In genomic region chr9:6401764-6402163, GRCm38 (mm10) we compare ENCODE assay signal across 17 mouse cellular contexts.
DNase-seq lines count a peak whose midpoint lies in the region; ATAC-seq lines count a peak whose summit lies in the region.
"Had no signal": no experiment of that assay in that cellular context is flagged by ENCODE, and none has a peak within 500 bp of the region (broad histone marks: within the 10 kb centered on the region; RNA-seq: fewer than 3 reads in every experiment).

No protein-coding gene starts in this region.

- WGBS in heart, embryonic 12.5 days: 59% methylated on average over 1 of the region's 1 CpGs
- 11% methylated on average over 1 of the region's 1 CpGs for WGBS in kidney, embryonic 15.5 days
- WGBS in intestine, embryonic 16.5 days: 29% methylated on average over 1 of the region's 1 CpGs

- ATAC-seq in heart, embryonic 12.5 days (ENCODE audit: insufficient number of reproducible peaks, low FRiP score): no peak
- ATAC-seq in kidney, embryonic 15.5 days (replicated peaks; ENCODE audit: low FRiP score): peak; percentile 77
- peak; percentile 63 for ATAC-seq in intestine, embryonic 16.5 days
- ATAC-seq: forebrain, embryonic 14.5 days; midbrain, embryonic 16.5 days had no signal

- no peak overlapping the region for H3K4me2 ChIP-seq in heart, embryonic 12.5 days
- no peak overlapping the region for H3K4me2 ChIP-seq in kidney, embryonic 15.5 days
- no peak overlapping the region for H3K4me2 ChIP-seq in intestine, embryonic 16.5 days (ENCODE audit: low read depth, low read length)
- H3K4me2 ChIP-seq: heart, embryonic 13.5 days; hindbrain, embryonic 15.5 days; liver, embryonic 11.5 days had no signal

- H3K4me1 ChIP-seq in heart, embryonic 12.5 days (replicated peaks): 0 out of 2 replicates have a peak, but pooled peaks cover 2% of the 10 kb centered on the region
- H3K4me1 ChIP-seq in kidney, embryonic 15.5 days: no peaks in the 10 kb centered on the region
- H3K4me1 ChIP-seq in intestine, embryonic 16.5 days (ENCODE audit: control insufficient read depth, insufficient read depth, low read length): no peaks in the 10 kb centered on the region
- H3K4me1 ChIP-seq: hindbrain, embryonic 15.5 days had no signal

- H3K36me3 ChIP-seq in heart, embryonic 12.5 days: no peaks in the 10 kb centered on the region
- H3K36me3 ChIP-seq in kidney, embryonic 15.5 days: no peaks in the 10 kb centered on the region
- no peaks in the 10 kb centered on the region for H3K36me3 ChIP-seq in intestine, embryonic 16.5 days (ENCODE audit: control insufficient read depth, insufficient read depth, low read length)
- H3K36me3 ChIP-seq: heart, embryonic 13.5 days; hindbrain, embryonic 15.5 days had no signal

- H3K9ac ChIP-seq in heart, embryonic 12.5 days: no peak overlapping the region
- no peak overlapping the region for H3K9ac ChIP-seq in kidney, embryonic 15.5 days
- no peak overlapping the region for H3K9ac ChIP-seq in intestine, embryonic 16.5 days (ENCODE audit: low read depth, low read length)
- H3K9ac ChIP-seq: heart, embryonic 13.5 days; hindbrain, embryonic 15.5 days had no signal

- H3K27ac ChIP-seq in heart, embryonic 12.5 days (ENCODE audit: poor library complexity, severe bottlenecking): no peak overlapping the region
- H3K27ac ChIP-seq in kidney, embryonic 15.5 days: no peak overlapping the region
- no peak overlapping the region for H3K27ac ChIP-seq in intestine, embryonic 16.5 days (ENCODE audit: low read length)
- H3K27ac ChIP-seq: heart, embryonic 13.5 days; hindbrain, embryonic 15.5 days; stomach, postnatal 0 days had no signal

- peak; percentile 13 to 35 for DNase-seq in heart, adult 18-20 months
- no peak for DNase-seq in kidney, adult 9 months
- DNase-seq in Muller cell, postnatal 12 days (ENCODE audit: inconsistent ontology term): peak; percentile 68
- DNase-seq in right cerebral cortex, postnatal 14 days: no peak
- no peak for DNase-seq in frontal cortex, postnatal 14 days (ENCODE audit: low spot score in 2 of 2)
- DNase-seq: cerebellum, adult 2 months; kidney, postnatal 14 days; thymus, postnatal 14 days had no signal

- no peaks in the 10 kb centered on the region for H3K9me3 ChIP-seq in heart, embryonic 12.5 days (replicated peaks)
- no peaks in the 10 kb centered on the region for H3K9me3 ChIP-seq in kidney, embryonic 15.5 days (replicated peaks)
- no peaks in the 10 kb centered on the region for H3K9me3 ChIP-seq in intestine, embryonic 16.5 days (ENCODE audit: control insufficient read depth, low read length)
- H3K9me3 ChIP-seq: heart, embryonic 13.5 days; hindbrain, embryonic 15.5 days had no signal

- no peak overlapping the region for H3K4me3 ChIP-seq in heart, embryonic 12.5 days
- no peak overlapping the region for H3K4me3 ChIP-seq in kidney, embryonic 15.5 days (replicated peaks)
- no peak overlapping the region for H3K4me3 ChIP-seq in intestine, embryonic 16.5 days (ENCODE audit: low read length)
- H3K4me3 ChIP-seq: heart, embryonic 13.5 days; hindbrain, embryonic 15.5 days had no signal

- no peaks in the 10 kb centered on the region for H3K27me3 ChIP-seq in heart, embryonic 12.5 days (replicated peaks)
- H3K27me3 ChIP-seq in kidney, embryonic 15.5 days: no peaks in the 10 kb centered on the region
- H3K27me3 ChIP-seq in intestine, embryonic 16.5 days (replicated peaks; ENCODE audit: control insufficient read depth, insufficient read depth, low read length): no peaks in the 10 kb centered on the region
- H3K27me3 ChIP-seq: heart, embryonic 13.5 days; hindbrain, embryonic 15.5 days had no signal

Comparison
In these comparisons a context has a peak if more than half of its experiments do, and no peak if none do; other contexts are left out.
1. DNase-seq: peak in heart, adult 18-20 months (2 of 2) and Muller cell, postnatal 12 days (single experiment); none in kidney, adult 9 months (single experiment), right cerebral cortex, postnatal 14 days (single experiment) and frontal cortex, postnatal 14 days (0 of 2).